Mouse (Mus musculus) urinary bladder, postnatal 14 days (tissue): ENCODE measurements around the gene Vwa8.
"Not testable (repeated sequence)": the region's sequence is repeated elsewhere in the genome, so short reads cannot be mapped to it uniquely, and the experiment has no call there.

Experiments used
- DNase-seq: peaks from one replicate; pipeline ENCODE4 v3.0.0; 2021; ENCODE audit warnings: low spot score

The Vwa8 gene

DNA sequence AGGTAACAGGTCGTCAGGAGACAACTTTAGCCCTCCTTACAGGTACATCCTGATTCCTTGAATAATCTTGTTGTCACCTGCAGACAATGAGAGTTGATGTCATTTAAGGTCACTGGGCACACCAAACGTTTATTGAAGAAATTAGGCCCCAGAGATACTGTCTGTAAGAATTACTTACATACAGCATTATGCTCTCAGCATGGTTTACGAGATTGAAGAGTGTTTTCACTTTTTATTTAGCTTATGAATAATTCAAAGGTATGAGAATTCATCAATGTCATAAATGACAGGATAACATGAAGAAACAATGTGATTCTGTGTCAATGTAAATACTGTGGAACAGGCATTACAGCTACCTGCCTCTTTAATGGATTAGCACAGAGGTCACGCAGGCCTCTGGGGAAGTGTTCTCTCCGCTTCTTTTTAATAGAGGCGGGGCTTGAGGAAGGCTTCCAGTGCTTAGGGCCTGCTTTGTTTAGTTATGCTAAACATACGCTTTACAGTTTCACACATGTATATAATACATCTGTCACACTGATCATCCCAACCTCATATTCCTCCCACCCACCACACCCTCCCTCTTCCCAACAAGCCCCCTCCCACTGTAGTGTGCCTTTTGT, 37.2 kb downstream of the Vwa8 start:
- no peak for DNase-seq

DNA sequence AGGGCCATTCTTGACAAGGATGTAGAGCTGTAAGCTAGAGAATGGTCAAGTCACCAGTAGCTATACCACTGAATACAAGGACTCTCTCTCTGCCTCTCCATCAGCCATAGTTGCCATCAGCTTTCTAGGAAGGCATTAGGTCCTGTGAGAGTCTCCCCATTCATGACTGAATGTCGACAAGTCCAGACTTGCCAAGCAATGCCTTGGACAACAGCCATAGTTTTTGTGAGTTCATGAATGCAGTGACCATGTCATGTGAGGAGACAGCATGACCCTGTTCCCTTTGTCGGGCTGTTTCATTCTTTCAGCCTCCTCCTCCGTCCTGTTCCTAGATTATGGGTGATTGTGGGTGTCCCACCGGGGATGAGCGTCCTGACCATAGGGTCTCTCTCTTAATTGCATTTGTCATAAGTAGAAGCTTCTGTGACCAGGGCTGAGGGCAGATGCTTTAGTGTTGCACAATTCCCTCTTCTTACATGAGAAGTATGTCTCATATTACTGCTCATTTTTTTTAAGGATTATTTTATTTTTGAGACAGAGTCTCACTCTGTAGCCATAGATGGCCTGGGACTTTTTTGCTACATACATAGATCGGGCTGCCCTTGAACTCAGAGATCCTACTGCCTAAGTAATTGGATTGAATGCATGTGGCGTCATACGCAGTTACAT, 37.8 kb downstream of the Vwa8 start:
- no peak for DNase-seq

DNA sequence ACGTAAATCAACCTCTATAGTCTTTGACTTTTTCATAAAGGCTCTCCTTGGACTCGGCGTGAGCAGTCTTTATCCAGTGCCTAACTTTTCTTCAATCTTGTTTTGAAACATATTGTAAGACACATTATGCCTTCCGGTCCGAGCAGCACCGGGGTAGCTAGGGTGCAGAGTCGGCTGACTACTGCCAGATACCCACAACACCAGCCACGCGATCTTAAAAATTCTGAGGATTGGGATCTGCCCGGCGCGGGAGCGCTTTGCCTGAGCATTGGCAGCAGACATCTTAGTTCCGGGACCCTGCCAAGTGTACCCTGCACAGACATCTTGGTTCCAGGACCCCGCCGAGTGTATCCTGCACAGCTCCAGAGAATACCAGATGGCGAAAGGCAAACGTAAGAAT, 38.6 kb downstream of the Vwa8 start:
- not testable (repeated sequence) for DNase-seq

- no peak for DNase-seq
These were observed 46.6 kb downstream of the Vwa8 start for GRCm38 (mm10) chr14:78895496-78895895.

DNA sequence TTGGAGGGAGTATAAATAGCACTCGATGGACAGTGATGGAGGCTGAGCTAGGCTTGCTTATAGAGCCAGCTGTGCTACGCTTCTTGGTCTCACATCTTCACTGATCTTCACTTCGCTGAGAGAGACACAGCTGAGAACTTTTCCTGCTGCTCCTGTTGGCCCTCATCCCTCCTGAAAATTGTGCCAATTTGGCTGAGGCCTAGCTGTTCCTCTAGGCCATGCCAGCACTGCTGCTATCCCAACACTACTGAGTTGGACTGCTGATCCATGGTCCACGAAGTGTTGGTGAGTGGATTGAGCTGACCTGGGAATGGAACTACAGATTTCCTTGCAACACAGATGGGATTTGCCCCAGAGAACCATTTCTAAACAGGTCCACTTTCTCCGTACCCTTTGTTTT, 47.4 kb downstream of the Vwa8 start:
- peak; percentile 32 for DNase-seq

GRCm38 (mm10) chr14:78900770-78901169, 51.9 kb downstream of the Vwa8 start:
- DNase-seq: no peak

GRCm38 (mm10) chr14:78908205-78908863, 59.5 kb downstream of the Vwa8 start:
- no peak for DNase-seq

DNA sequence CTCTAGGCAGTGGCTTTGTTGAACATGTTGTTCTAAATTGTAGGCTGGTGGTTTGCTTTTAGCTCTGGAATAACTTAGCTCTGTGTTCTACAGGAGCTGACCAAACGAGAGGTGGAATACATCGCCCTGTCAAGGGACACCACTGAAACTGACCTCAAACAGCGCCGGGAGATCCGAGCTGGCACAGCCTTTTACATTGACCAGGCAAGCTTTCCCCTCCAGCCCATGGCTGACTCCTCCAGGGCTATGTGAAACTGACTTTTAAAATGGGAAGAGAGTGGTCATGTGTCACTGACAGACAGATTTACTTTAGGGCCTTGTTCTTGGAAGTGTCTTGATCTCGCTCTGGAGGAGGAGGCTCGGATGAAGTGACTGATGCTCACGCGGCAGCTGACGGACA, 63.2 kb downstream of the Vwa8 start:
- no peak for DNase-seq

DNA sequence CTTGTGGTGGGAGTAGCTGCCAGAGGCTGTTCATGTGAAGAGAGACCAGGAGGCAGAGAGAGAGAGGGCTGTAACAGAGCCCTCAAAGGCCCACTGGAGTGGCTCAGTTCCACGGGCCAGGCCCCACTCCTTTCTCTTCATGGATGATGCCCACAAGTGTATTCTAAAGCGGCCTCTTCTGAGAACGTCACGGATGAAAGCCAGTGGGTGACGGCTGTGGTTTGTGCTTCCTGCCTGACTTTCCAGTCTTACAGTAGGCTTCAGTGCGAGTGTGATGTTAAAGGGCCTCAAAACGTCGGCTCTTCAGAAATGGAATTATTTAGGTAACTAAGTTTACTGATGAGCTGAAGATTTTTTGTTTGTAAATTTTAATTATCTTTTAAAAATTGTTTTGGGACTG, 65.3 kb downstream of the Vwa8 start:
- DNase-seq: no peak

- no peak for DNase-seq
These were observed 67.8 kb downstream of the Vwa8 start for GRCm38 (mm10) chr14:78916691-78917090.

DNA sequence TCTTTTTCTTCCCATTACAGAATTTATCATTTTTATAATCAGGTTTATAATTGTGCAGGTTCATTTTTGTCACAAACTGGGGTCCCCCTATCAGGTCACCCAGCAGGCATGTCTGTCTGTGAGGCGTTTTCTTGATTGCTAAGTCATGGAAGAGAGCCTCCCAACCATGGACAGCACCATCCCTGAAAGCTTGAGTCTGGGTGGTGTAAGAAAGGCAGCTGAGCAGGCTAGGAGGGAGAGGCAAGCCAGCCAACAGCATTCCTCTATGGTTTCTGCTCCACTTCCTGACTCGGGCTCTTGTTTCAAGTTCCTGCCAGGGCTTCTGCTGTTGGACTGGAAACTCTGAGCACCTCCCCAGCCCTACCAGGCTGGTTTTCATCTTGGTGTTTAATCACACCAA, 72.4 kb downstream of the Vwa8 start:
- DNase-seq: no peak

DNA sequence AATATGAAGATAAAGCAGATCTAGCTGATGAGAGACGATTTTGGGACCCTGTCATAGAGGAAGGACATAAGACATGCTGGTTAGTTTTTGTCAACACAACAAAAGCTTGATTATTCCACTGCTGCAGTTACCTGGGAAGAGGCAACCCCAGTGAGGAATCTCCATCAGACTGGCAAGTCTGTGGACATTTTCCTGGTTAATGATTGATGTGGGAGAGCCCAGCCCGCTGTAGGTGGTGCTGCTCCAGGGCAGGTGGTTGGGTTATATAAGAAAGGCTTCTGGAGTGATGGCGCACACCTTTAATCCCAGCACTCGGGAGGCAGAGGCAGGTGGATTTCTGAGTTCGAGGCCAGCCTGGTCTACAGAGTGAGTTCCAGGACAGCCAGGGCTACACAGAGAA, 74.8 kb downstream of the Vwa8 start:
- DNase-seq: no peak

DNA sequence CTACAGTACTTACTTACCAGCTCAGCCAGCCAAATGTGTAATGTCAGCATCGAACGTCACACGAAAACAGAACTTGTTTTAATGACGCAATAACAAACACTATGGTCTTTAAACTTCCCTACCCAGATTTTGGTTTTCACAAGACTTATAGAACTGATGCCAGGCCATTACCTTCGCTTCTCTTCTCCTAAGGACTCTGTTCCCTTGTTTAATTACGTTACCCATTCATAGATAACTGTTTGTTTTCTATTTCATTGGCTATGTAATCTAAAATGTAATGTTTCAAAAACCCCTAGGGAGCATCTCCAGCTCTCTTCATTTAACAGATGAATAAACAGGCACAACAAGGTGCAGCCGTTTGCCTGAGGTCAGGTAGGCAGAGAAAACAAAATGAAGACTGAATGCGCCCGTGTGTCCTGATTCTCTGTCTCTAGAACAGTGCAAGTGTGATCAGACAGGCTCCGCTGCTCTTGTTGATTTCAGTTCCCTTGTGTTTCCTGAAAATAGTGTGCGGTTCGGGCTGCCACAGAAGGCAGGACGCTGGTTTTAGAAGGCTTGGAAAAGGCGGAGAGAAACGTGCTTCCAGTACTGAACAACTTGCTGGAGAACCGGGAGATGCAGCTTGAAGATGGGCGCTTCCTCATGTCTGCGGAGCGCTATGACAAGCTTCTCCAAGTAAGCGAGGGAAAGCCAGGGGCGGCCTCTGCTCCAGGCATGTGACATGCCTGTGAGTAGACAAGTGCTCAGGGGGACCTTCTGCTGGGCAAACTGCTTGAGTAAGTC, 76.1 kb downstream of the Vwa8 start:
- no peak for DNase-seq

GRCm38 (mm10) chr14:78932094-78932493, 83.2 kb downstream of the Vwa8 start:
- DNase-seq: no peak

- no peak for DNase-seq
These were observed 84.5 kb downstream of the Vwa8 start for GRCm38 (mm10) chr14:78933399-78933798.

- no peak for DNase-seq
These were observed 85.7 kb downstream of the Vwa8 start for GRCm38 (mm10) chr14:78934596-78934995.

DNA sequence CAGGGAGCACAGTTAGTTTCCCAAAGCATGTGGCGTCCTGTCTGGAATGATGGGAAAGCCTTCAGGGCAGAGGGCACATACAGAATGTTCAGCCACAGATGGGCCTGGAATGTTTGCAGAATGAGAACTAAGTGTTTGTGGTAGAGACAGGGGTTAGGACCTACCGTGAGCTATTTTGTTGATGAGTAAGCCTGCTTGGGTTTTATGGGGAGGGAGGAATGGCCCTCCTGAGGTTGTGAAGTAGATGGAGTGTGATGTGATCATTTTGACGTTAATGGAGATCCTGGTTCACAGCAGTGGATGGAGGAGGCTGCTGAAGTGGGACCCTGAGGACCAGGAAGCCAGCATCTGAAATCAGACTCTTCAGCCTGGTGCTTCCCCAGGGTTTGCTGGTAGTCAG, 86.9 kb downstream of the Vwa8 start:
- DNase-seq: peak; percentile 9

GRCm38 (mm10) chr14:78941741-78942475, 93.1 kb downstream of the Vwa8 start:
- no peak for DNase-seq

DNA sequence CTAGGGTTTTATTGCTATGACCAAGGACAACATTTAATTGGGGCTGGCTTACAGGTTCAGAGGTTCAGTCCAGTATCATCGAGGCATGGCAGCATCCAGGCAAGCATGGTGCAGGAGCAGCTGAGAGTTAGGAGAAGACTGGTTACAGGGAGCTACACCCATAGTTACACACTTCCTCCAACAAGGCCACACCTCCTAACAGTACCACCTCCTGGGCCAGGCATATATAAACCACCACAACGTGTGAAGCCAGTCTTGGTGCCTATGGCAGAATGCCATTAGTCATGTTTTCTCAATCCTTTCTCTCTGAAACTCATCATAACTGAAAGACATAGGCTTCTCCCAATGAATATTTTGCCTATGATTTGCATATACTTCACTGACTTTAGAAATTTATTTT, 106.9 kb downstream of the Vwa8 start:
- no peak for DNase-seq

GRCm38 (mm10) chr14:78970621-78971020, 121.8 kb downstream of the Vwa8 start:
- DNase-seq: no peak

DNA sequence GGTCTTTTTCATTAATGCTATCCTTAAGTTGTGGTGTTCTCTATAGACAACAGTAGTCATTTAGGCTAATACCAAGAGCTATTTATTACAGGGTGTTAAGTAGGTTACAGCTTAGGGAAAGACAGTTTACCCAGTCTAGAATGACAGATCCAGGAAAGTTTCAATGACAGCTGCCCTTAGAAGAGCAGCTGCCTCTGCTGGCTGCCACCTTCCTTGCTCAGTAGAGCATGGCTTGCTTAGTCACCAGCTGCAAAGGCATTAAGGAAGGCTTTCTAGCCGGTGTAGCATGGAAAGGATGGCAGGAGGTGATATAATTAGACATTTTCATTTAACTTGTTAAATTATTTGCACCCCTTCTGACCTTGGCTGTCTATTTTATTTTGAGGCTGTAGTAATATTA, 123.6 kb downstream of the Vwa8 start:
- DNase-seq: no peak

DNA sequence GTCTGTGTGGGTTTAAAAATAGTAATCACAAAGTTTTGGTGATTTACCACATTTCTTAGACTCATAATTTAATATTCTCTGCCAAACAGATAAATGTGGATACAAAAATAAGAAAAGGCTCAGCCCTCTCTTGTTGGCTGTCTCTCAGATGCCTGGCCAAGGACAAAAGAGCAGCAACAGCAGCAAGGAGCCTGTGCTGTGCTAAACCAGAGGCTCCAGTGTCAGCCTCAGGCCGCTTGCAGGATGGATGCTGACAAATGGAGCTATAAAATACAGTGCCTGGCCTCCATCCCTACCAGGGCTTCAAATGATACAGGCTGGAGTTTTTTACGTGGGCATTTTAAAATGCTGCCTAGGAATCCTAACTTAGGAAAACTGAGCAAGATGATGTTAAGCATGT, 134.3 kb downstream of the Vwa8 start:
- DNase-seq: peak; percentile 16
